Mouse (Mus musculus) WW6 (cell line): ENCODE results near the gene Mpv17l2.

Source experiments
- DNase-seq: peaks from one replicate; pipeline ENCODE4 v3.0.0-alpha.2; 2013; ENCODE audit warnings: low read depth, low spot score

The Mpv17l2 gene

GRCm38 (mm10) chr8:70750128-70750680 lies 10.5 kb downstream of the Mpv17l2 start:
- DNase-seq = no peak

DNA sequence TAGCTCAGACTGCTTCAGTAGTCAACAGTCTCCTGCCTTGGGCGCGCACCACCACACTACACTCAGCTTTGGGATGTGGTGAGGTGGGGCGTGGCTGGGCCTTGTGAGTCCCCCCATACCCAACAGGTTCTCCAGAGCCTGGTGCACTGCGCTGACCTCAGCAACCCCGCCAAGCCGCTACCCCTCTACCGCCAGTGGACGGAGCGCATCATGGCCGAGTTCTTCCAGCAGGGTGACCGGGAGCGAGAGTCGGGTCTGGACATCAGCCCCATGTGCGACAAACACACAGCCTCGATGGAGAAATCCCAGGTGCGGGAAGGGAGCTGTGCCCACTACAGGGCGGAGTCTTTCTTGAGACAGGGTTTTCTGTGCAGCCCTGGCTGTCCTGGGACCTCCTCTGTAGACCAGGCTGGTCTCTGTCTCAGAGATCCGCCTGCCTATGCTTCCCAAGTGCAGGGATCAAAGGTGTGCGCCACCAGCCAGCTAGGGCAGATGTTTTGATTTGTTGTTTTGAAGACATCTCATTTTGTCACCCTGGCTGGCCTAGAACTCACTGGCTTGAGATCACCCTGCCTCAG lies 11.6 kb downstream of the Mpv17l2 start:
- DNase-seq = no peak

GRCm38 (mm10) chr8:70748246-70749096 lies 12.3 kb downstream of the Mpv17l2 start:
- DNase-seq = no peak

GRCm38 (mm10) chr8:70747211-70747890 lies 13.4 kb downstream of the Mpv17l2 start:
- no peak for DNase-seq

DNA sequence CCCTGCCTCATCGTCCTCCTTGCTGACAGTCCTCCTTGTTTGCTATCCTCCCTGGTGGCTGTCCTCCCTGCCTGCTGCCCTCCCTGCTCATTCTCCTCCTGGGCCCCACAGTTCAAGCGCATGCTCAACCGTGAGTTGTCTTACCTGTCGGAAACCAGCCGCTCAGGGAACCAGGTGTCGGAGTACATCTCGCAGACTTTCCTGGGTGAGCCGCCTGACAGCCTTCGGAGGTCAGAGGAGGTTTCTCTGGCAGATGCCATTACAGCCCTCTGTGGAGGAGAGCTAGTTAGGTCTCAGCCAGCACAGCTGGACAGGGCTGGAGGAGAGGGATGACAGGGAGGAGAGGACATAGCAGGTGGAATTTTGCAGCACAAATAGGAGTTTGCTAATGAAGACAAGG lies 14.1 kb downstream of the Mpv17l2 start:
- DNase-seq = no peak

- DNase-seq = no peak
Observed at GRCm38 (mm10) chr8:70745691-70746220, 15.0 kb downstream of the Mpv17l2 start.

GRCm38 (mm10) chr8:70744806-70745205 lies 15.9 kb downstream of the Mpv17l2 start:
- no peak for DNase-seq

GRCm38 (mm10) chr8:70743656-70744590 lies 16.8 kb downstream of the Mpv17l2 start:
- DNase-seq = no peak

GRCm38 (mm10) chr8:70742981-70743655 lies 17.6 kb downstream of the Mpv17l2 start:
- DNase-seq = no peak

GRCm38 (mm10) chr8:70742176-70742575 lies 18.6 kb downstream of the Mpv17l2 start:
- DNase-seq = no peak

- no peak for DNase-seq
Observed at GRCm38 (mm10) chr8:70741661-70742060, 19.1 kb downstream of the Mpv17l2 start.

DNA sequence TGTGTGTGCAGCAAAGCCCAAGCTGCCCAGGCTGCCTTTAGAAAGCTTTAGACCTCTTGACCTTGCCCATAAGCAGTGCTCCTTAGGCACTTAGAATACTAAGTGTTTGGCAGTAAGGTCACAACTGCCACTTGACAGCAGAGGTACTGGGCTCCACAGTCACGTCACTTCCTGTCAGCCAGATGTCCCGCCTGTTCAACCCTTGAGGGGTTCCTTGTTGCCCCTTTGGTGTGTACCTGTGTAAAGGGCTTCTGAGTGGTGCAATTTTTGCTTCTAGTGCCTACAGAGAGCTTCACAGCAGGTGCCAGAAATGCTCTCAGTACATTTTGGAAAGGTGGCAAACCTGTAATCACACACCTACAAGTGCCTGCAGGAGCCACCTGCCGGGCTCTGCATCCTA lies 22.5 kb downstream of the Mpv17l2 start:
- DNase-seq = no peak

DNA sequence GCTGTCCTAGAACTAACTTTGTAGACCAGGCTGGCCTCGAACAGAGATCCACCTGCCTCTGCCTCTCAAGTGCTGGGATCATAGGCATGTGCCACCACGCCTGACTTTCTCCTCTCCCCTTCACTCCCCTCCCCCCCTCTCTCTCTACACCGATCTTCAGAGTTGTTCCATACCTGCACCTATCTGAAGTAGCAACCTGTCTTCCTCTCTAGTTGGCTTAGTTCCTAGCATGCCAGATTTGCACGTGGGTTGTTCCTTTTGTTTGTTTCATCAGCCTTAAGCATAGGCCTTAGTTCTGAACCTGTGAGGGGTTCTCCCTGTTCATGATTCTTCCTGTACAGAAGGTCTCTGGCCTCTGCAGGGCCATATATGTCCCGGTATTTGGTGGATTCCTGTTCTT lies 23.0 kb downstream of the Mpv17l2 start:
- no peak for DNase-seq

- DNase-seq = no peak
Observed at GRCm38 (mm10) chr8:70730956-70731355, 29.8 kb downstream of the Mpv17l2 start.

GRCm38 (mm10) chr8:70729808-70730475 lies 30.8 kb downstream of the Mpv17l2 start:
- DNase-seq = no peak

- DNase-seq = no peak
Observed at GRCm38 (mm10) chr8:70726721-70727120, 34.0 kb downstream of the Mpv17l2 start.

DNA sequence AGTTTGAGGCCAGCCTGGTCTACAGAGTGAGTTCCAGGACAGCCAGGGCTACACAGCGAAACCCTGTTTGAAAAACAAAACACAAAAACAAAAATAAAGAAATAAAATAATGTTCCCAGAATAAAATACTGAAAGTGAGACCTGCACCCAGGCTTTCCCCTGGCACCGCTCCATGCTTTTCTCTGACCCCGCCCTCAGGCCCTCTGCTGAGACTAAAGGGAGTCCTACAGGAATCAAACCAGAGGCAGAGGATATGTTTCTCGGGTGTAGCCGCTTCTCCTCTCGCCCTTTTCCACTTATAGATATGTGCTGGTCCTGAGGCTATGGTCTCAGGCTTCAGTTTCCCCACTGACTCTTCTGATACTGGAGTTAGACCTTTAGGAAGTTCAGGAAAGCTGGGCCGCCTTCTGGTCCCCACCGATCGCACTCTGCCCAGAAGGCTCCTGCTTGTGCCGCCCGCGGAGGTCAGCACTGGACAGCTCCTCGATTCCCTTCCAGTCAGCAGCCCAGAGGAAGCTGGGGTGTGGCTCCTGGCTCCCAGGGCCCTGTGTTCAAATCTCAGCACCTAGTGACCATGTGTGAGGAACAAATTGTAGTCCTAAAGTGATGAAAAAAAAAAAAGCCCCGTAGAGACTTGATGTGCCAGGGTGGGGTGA lies 34.8 kb downstream of the Mpv17l2 start:
- no peak for DNase-seq

DNA sequence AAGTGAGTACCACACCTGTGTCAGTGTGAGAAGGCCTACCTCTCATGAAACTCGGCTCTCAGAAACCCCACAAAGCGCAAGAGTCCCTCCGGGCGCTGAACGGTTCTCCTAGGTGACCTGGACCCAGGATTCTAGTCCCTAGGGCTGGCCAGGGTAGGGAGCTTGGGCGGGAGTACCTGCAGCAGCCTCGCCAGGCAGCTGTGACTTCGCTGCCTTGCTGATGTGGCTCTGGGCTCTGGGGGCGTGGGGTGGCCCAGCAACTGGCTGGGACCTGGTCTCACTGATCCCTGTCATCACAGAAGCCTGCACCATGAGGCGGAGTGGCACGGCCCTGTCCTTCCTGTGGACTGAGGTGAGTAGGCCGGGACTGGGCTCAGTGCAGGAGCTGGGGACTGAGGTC lies 36.5 kb downstream of the Mpv17l2 start:
- DNase-seq = no peak

DNA sequence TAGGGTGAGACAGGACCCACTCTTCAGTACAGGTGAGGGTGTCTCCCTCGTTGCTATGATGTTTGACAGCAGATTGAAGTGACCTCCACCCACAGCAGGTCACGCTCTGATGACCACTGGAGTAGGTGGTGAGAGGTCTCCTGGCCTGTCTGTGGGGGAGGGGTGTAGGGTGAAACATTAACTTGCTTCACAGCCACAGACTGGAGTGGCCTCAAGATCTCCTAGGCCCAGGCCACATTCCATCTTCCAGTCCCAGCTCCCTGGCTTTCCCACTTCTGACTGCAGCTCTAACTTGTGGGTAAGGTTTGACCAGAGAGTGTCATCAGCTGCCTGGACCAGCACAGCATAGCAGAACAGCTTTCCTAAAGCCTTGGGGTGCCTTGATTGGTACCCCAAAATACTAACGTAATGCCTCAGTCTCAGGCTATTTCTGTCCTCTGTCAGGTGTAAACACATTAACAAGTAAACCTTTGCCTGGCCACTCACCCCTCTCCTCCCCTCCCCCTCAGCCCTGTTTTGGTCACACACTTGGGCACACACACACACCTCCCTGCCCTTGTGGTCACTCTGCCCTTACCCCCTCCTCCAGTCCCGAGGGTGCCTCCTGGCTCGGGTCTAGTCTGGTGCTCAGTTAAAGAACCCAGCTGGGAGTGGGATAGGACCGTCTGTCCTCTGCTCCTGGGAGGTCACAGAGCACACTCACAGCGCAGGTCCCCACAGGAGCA lies 37.1 kb downstream of the Mpv17l2 start, which contains the start of gene Pde4c:
Gene Pde4c (plus strand): TSS at position 235 of the 725 bp plus-strand sequence.
- DNase-seq = no peak
